Mouse (Mus musculus) forebrain, postnatal 0 days (tissue): ENCODE data around the gene Olfr592. TPM values are rescaled to one million over a fixed set of nuclear protein-coding genes. Genes with fewer than 3 reads are reported as not detected.
"Not testable (repeated sequence)": the region's sequence is repeated elsewhere in the genome, so short reads cannot be mapped to it uniquely, and the experiment has no call there.

ENCODE experiments used
- ATAC-seq: fragments of 200-750 bp; cut with Nextera tagmentation; 2 replicates; pipeline ENCODE4 v1.8.0; 2017; ENCODE audit warnings: mild to moderate bottlenecking, moderate library complexity
- DNase-seq: peaks from one replicate; pipeline ENCODE4 v3.0.0-alpha.2; 2015
- H3K27ac ChIP-seq: fragments of 300-500 bp; sonication (generic); 2 replicates; pipeline ENCODE4 v1.5.1; 2014; ENCODE audit warnings: low read depth, mild to moderate bottlenecking, antibody characterized with exemption, low read length, moderate library complexity, mixed read lengths
- H3K27me3 ChIP-seq: fragments of 300-500 bp; sonication (generic); 2 replicates; pipeline ENCODE4 v1.6.1; 2014; ENCODE audit warnings: mild to moderate bottlenecking, low read length, mixed read lengths; ENCODE audit not compliant: insufficient read depth
- H3K36me3 ChIP-seq: fragments of 300-500 bp; sonication (generic); 2 replicates; pipeline ENCODE4 v1.6.1; 2014; ENCODE audit warnings: mild to moderate bottlenecking, moderate library complexity; ENCODE audit not compliant: insufficient read depth
- H3K4me1 ChIP-seq: fragments of 300-500 bp; sonication (generic); 2 replicates; pipeline ENCODE4 v1.6.1; 2014; ENCODE audit warnings: antibody characterized with exemption; ENCODE audit not compliant: insufficient read depth
- H3K4me2 ChIP-seq: fragments of 300-500 bp; sonication (generic); 2 replicates; pipeline ENCODE4 v1.6.1; 2014; ENCODE audit warnings: low read depth, mild to moderate bottlenecking, moderate library complexity
- H3K4me3 ChIP-seq: fragments of 300-500 bp; sonication (generic); 2 replicates; pipeline ENCODE4 v1.5.1; 2014; ENCODE audit warnings: low read depth, low read length, mixed read lengths
- H3K9ac ChIP-seq: fragments of 300-500 bp; sonication (generic); 2 replicates; pipeline ENCODE4 v1.6.1; 2014; ENCODE audit warnings: mild to moderate bottlenecking
- H3K9me3 ChIP-seq: fragments of 300-500 bp; sonication (generic); 2 replicates; pipeline ENCODE4 v1.6.1; 2016; ENCODE audit warnings: low read length
- CTCF ChIP-seq: sonication (generic); IDR thresholded peaks from 2 replicates; pipeline ENCODE4 v1.5.1; 2016; ENCODE audit warnings: antibody characterized with exemption, control low read depth, low read depth
- WGBS: fragments of 180-500 bp; shearing (Covaris S2); extraction: QIAGEN DNeasy Blood & Tissue Kit; methylation state at CpG from one replicate; pipeline ENCODE4 v1.1.7; 2014; 5-methylcytosine and 5-hydroxymethylcytosine counted together
- polyA plus RNA-seq: library from polyadenylated mRNA; unstranded; fragments of >200 nt; fragmentation: Nextera tagmentation; extraction: Ambion mirVana; gene quantifications from 2 replicates; pipeline ENCODE4 v1.2.1, GENCODE M21; 2015
- total RNA-seq: library from RNA; depleted of rRNA; stranded (reverse); fragments of >200 nt; gene quantifications from 2 replicates; pipeline ENCODE4 v1.2.3, GENCODE M21; 2014; rRNA removed

The Olfr592 gene
- not detected in 2 replicates for total RNA-seq
- not detected in 2 replicates for polyA plus RNA-seq

- H3K36me3 ChIP-seq, ATAC-seq, H3K27me3 ChIP-seq, DNase-seq, H3K27ac ChIP-seq, H3K4me1 ChIP-seq, H3K4me3 ChIP-seq, H3K9me3 ChIP-seq, H3K4me2 ChIP-seq, H3K9ac ChIP-seq: not testable (repeated sequence)
- WGBS, result 76% methylated on average over 1 of the region's 1 CpGs
Observed at GRCm38 (mm10) chr7:103184503-103184902, at the start of gene Olfr592. Gene Olfr592, plus strand, starts transcription at chr7:103184803.

GRCm38 (mm10) chr7:103140579-103140978 is 44.0 kb upstream of the Olfr592 start, which contains the start of gene Olfr588-ps1:
Gene Olfr588-ps1, plus strand, starts transcription at chr7:103140879.
- Histone ChIP-seq H3K36me3 (no peaks in the 10 kb centered on the region), H3K27me3 (no peaks in the 10 kb centered on the region), H3K4me3 (no peak within 1 kb of the TSS), H3K9ac (no peak within 1 kb of the TSS), H3K4me2 (no peak within 1 kb of the TSS), H3K4me1 (no peaks in the 10 kb centered on the region), H3K27ac (no peak within 1 kb of the TSS), H3K9me3 (no peaks in the 10 kb centered on the region)
- ATAC-seq (no peak), DNase-seq (no peak)
- no peak for TF ChIP-seq CTCF
- 78% methylated on average over 1 of the region's 1 CpGs for WGBS

GRCm38 (mm10) chr7:103156256-103156655 is 28.3 kb upstream of the Olfr592 start, which contains the start of gene Olfr589:
Gene Olfr589, minus strand, starts transcription at chr7:103156356.
- no peak for DNase-seq
- H3K27ac ChIP-seq, result no peak within 1 kb of the TSS
- H3K36me3 ChIP-seq, result no peaks in the 10 kb centered on the region
- no peaks in the 10 kb centered on the region for H3K27me3 ChIP-seq
- no peak within 1 kb of the TSS for H3K9ac ChIP-seq
- H3K9me3 ChIP-seq, result no peaks in the 10 kb centered on the region
- no peaks in the 10 kb centered on the region for H3K4me1 ChIP-seq
- no peak for ATAC-seq
- no peak within 1 kb of the TSS for H3K4me3 ChIP-seq
- TF ChIP-seq CTCF, result no peak
- WGBS, result 67% methylated on average over 2 of the region's 2 CpGs
- no peak within 1 kb of the TSS for H3K4me2 ChIP-seq

- Histone ChIP-seq H3K4me3 (no peak overlapping the region), H3K27me3 (no peaks in the 10 kb centered on the region), H3K4me1 (no peaks in the 10 kb centered on the region), H3K9ac (no peak overlapping the region), H3K4me2 (no peak overlapping the region), H3K36me3 (no peaks in the 10 kb centered on the region), H3K27ac (no peak overlapping the region), H3K9me3 (no peaks in the 10 kb centered on the region)
- TF ChIP-seq CTCF, result no peak
- 79% methylated on average over 5 of the region's 5 CpGs for WGBS
- DNase-seq (no peak), ATAC-seq (no peak)
Observed at GRCm38 (mm10) chr7:103169697-103170096, 14.9 kb upstream of the Olfr592 start.

- Histone ChIP-seq H3K4me1 (no peaks in the 10 kb centered on the region), H3K9me3 (0 out of 2 replicates have a peak, but pooled peaks cover 5% of the 10 kb centered on the region), H3K36me3 (no peaks in the 10 kb centered on the region), H3K27me3 (no peaks in the 10 kb centered on the region), H3K9ac (no peak within 1 kb of the TSS), H3K4me2 (no peak within 1 kb of the TSS), H3K27ac (no peak within 1 kb of the TSS), H3K4me3 (no peak within 1 kb of the TSS)
- 70% methylated on average over 1 of the region's 1 CpGs for whole genome bisulfite sequencing
- no peak for ATAC-seq
- no peak for DNase-seq
- TF ChIP-seq CTCF, result no peak
Observed at GRCm38 (mm10) chr7:103178240-103178639, 6.4 kb upstream of the Olfr592 start, which contains the start of gene Olfr591. Gene Olfr591, minus strand, starts transcription at chr7:103178340.

GRCm38 (mm10) chr7:103211562-103211961 is 27.0 kb downstream of the Olfr592 start, which contains the start of gene Olfr593:
Gene Olfr593, plus strand, starts transcription at chr7:103211862.
- TF ChIP-seq CTCF, result no peak
- H3K4me2 ChIP-seq, result no peak within 1 kb of the TSS
- no peak within 1 kb of the TSS for H3K9ac ChIP-seq
- no peak for DNase-seq
- no peaks in the 10 kb centered on the region for H3K36me3 ChIP-seq
- no peaks in the 10 kb centered on the region for H3K4me1 ChIP-seq
- ATAC-seq, result no peak
- no peaks in the 10 kb centered on the region for H3K27me3 ChIP-seq
- 69% methylated on average over 1 of the region's 1 CpGs for WGBS
- H3K27ac ChIP-seq, result no peak within 1 kb of the TSS
- no peaks in the 10 kb centered on the region for H3K9me3 ChIP-seq
- H3K4me3 ChIP-seq, result no peak within 1 kb of the TSS

- not testable (repeated sequence) for DNase-seq, H3K36me3 ChIP-seq, H3K9me3 ChIP-seq, H3K4me2 ChIP-seq, H3K4me3 ChIP-seq, H3K4me1 ChIP-seq, ATAC-seq, H3K9ac ChIP-seq, H3K27ac ChIP-seq, H3K27me3 ChIP-seq
- 89% methylated on average over 5 of the region's 5 CpGs for WGBS
Observed at GRCm38 (mm10) chr7:103212050-103212449, 27.4 kb downstream of the Olfr592 start.
